Mouse (Mus musculus): ENCODE measurements around the gene Oaz1. TPM values are rescaled to one million over a fixed set of nuclear protein-coding genes. Genes with fewer than 3 reads are reported as not detected.

The Oaz1 gene
- polyA plus RNA-seq, 1 experiment from 2014 or later, result 1,425 TPM

DNA sequence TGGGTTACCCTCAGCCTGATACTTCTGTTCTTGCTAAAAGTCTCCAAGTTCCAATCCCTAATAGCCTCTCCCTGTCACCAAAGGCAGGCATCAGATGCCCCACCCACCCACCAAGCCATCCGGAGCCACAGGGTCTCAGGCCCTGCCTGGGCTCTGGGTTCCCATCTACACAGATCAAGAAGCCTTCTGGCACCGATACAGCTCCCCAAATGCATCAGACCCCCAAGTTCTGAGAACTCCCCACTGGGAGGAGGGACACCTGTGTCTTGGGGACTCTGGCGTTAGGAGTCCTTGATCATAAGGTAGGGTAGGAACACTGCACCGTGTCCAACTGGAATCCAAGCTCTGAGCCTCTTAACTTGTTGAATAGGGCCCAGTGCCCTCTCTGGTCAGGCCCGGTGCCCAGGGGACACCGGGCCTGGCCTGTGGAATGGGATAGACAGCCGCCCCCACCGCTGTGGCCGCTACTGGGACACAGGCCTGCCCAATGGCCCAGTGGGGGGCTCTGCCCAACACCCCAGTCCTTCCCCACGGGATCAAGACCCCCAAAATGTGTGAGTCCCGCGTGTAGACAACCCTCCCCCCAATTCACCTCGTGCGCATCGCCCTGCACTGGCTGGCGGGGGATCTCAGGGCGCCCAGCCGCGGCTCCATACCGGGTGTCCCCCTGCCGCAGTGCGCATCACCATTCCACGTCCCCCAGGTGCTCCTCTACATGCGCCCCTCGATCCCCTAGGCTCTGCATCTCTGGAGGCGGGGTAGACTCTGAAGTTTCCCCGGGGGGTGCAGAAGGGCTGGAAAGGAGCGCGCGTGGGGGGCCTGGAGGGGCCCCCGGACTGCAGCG is 16.9 kb downstream of the Oaz1 start:
- Histone ChIP-seq H3K4me3 (replicated peaks) (peak overlapping the region; percentile 48), H3K4me2 (replicated peaks) (peak overlapping the region; percentile 78), H3K4me1 (replicated peaks) (peaks cover 19% of the 10 kb centered on the region), H3K27ac (no peak overlapping the region), H3K36me3 (no peaks in the 10 kb centered on the region), H3K27me3 (peaks cover 53% of the 10 kb centered on the region), H3K9me3 (no peaks in the 10 kb centered on the region), H3K9ac (replicated peaks) (peak overlapping the region; percentile 74)
- 0 out of 2 replicates have a peak, but pooled peaks have one; percentile 28 for ATAC-seq
- WGBS, result 8% methylated on average over 32 of the region's 32 CpGs

DNA sequence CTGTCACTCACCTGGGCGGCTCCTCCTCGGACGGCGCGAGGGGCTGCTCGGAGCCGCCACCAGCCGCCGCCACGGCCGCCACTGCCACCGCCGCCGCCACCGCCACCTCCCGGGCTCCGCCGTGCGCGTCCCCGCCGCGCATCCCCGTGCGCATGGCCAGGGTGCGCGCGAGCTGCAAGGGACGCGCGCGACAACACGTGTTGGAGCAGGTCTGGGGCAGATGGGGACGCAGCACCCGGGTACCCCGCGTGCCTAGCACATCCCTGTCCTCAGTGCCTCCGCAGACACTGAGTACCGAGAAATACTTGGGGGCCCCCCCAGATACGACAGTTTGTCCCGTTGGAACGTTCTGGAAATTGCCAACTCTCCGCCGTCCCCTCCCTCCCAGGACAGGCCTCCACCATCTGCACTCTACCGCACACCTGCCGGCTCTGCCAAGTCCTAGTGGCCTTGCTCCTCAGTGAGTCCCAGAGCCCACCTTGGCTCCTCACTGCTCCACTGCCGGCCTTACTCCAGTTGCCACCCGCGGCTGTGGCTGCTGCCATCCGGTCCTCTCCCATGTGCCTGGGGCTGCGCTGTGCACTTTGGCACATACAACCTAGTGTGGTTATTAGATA is 17.6 kb downstream of the Oaz1 start, which contains the start of gene Lingo3:
Gene Lingo3 (minus strand): TSS at position 109 of the 617 bp plus-strand sequence.
- Histone ChIP-seq H3K4me1 (replicated peaks) (peaks cover 19% of the 10 kb centered on the region), H3K4me3 (replicated peaks) (peak within 1 kb of the TSS; percentile 48), H3K9ac (replicated peaks) (peak within 1 kb of the TSS; percentile 74), H3K9me3 (no peaks in the 10 kb centered on the region), H3K27ac (no peak within 1 kb of the TSS), H3K4me2 (replicated peaks) (peak within 1 kb of the TSS; percentile 78), H3K36me3 (no peaks in the 10 kb centered on the region), H3K27me3 (peaks cover 53% of the 10 kb centered on the region)
- 4% methylated on average over 47 of the region's 51 CpGs for WGBS
- peak; percentile 37; the same call in 1 of the 2 replicates for ATAC-seq

DNA sequence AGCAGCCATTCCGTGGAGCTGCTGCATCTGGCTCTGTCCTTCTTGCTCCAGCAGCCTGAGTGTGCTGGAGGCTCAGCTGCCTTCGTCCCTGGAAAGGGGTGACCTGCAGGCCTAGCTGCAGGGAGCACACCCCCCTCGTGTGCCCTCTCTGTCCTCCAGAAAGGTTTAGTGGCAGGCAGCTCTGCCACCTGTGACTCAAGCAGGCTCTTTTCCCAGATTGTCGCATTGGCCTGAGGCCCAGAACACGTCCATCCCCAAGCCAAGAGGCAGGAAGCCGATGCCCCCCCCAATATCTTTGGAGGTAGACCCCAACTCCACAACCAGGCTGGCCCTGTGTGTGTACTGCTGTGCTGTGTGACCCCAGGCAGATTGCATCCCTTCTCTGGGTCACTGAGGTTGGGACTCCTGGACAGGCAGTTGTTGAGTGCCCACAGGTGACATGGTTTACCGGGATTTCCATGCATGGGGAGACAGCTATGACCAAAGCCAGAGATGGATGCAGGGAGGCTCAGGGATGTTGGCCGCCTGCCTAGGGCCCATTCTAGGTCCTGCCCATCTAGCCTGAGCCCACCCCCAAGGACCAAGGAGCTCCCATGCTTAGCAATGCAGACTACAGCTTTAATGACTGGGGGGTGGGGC is 18.7 kb downstream of the Oaz1 start:
- H3K36me3 ChIP-seq, result peaks cover 3% of the 10 kb centered on the region; the same call in 1 of the 2 replicates
- peaks cover 53% of the 10 kb centered on the region for H3K27me3 ChIP-seq
- peaks cover 13% of the 10 kb centered on the region for H3K4me1 ChIP-seq (replicated peaks)
- no peak overlapping the region for H3K4me3 ChIP-seq (replicated peaks)
- H3K9ac ChIP-seq (replicated peaks), result peak overlapping the region; percentile 74; the same call in 1 of the 2 replicates
- no peak for ATAC-seq
- 66% methylated on average over 8 of the region's 8 CpGs for WGBS
- H3K27ac ChIP-seq, result no peak overlapping the region
- no peaks in the 10 kb centered on the region for H3K9me3 ChIP-seq
- no peak overlapping the region for H3K4me2 ChIP-seq (replicated peaks)

DNA sequence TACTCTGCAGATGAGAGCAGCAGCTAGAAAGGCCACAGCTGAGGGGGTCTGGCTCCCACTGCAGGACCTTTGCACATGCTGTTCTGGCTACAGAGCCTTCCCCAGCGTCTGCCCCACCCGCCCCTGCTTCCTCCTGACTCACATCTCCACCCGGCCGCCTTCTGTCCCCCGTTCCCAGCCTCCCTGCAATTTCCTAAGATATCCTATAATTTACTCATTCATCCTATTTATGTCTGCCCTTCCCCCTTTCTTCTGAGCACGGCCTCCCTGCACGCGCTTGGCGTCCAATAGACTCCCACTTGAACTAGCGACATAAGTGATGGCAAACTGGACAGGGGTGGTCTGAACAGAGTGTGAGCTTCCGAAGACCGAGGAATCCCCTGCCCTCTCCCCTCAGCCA is 19.3 kb downstream of the Oaz1 start:
- Histone ChIP-seq H3K4me1 (replicated peaks) (peaks cover 13% of the 10 kb centered on the region), H3K36me3 (peaks cover 8% of the 10 kb centered on the region; the same call in 1 of the 2 replicates), H3K27ac (no peak overlapping the region), H3K4me3 (replicated peaks) (no peak overlapping the region), H3K27me3 (peaks cover 53% of the 10 kb centered on the region), H3K9ac (replicated peaks) (no peak overlapping the region), H3K9me3 (no peaks in the 10 kb centered on the region), H3K4me2 (replicated peaks) (no peak overlapping the region)
- WGBS, result 82% methylated on average over 12 of the region's 12 CpGs
- no peak for ATAC-seq

DNA sequence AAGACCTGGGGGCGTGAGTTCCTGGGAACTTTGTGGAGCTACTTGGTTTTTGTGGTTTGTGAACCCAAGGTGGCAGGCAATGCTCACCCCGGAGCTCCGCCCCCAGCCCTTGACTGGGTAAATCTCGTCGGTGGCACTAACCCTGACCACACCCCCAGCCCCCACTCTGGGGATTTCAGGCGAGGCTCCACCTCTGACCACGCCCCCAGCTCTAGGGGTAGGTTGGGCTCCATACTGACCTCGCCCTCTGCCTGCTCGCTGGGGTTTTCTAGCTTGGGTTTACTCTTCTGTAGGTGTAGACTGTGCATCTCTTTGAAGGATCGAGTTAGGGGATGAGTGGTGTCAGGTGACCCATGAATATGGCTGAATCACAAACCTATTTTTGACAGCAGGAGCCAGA is 22.1 kb downstream of the Oaz1 start:
- Histone ChIP-seq H3K4me2 (replicated peaks) (no peak overlapping the region), H3K4me3 (replicated peaks) (no peak overlapping the region), H3K9ac (replicated peaks) (no peak overlapping the region), H3K9me3 (no peaks in the 10 kb centered on the region), H3K27ac (no peak overlapping the region), H3K27me3 (peaks cover 28% of the 10 kb centered on the region), H3K36me3 (peaks cover 34% of the 10 kb centered on the region), H3K4me1 (replicated peaks) (peaks cover 12% of the 10 kb centered on the region)
- ATAC-seq, result no peak
- WGBS, result 11% methylated on average over 10 of the region's 10 CpGs

DNA sequence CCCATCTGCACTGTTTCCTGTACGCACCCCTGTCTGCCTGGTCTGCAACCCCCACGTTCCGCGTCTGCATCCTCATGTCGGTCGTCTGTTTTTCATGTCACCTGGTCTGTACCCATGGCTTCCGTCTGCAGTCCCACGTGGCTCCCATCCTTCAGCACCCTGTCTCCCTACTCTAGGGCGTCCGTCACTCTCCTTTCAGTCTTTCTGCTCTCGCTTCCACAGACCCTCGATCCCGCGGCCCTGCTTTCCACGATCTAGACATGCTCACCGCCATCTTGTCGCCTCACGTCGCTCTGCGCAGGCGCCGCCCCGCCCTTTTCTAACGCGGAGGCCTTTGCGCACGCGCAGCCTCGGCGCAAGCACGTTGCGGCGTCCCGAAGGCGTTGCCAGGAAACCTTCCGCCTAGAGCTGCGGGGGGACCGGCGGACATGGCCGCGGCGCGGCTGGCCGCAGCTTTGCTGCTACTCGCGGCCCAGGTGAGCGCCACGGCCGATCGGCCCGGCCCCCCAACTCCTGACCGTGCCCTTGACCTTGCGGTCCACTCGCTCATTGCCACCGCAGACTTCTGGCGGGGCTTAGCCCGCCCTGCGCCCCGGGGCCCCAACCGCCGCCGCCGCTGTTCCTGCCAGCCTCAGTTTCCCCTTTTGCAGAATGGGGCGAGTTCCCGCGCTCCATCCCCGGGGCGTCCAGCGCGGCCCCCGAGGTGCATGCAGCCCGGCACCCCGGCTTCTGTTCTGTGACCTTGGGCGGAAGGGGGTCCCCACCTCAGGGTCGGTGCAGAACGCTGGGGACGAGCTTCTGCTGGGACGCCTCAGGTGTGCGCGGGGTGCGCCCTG is 28.7 kb downstream of the Oaz1 start, which contains the start of the genes Lsm7 and Sppl2b:
Gene Lsm7 (minus strand): TSS at position 297 of the 836 bp plus-strand sequence.
Gene Sppl2b (plus strand): TSS at position 363 of the 836 bp plus-strand sequence.
- Histone ChIP-seq H3K4me2 (replicated peaks) (peak within 1 kb of the TSS; percentile 100), H3K9ac (replicated peaks) (peak within 1 kb of the TSS; percentile 95), H3K9me3 (no peaks in the 10 kb centered on the region), H3K27ac (peak within 1 kb of the TSS; percentile 67), H3K27me3 (no peaks in the 10 kb centered on the region), H3K4me1 (replicated peaks) (peaks cover 42% of the 10 kb centered on the region), H3K4me3 (replicated peaks) (peak within 1 kb of the TSS; percentile 93), H3K36me3 (peaks cover 33% of the 10 kb centered on the region)
- WGBS, result under 1% methylated on average over 77 of the region's 81 CpGs
- ATAC-seq, result peak; percentile 83

DNA sequence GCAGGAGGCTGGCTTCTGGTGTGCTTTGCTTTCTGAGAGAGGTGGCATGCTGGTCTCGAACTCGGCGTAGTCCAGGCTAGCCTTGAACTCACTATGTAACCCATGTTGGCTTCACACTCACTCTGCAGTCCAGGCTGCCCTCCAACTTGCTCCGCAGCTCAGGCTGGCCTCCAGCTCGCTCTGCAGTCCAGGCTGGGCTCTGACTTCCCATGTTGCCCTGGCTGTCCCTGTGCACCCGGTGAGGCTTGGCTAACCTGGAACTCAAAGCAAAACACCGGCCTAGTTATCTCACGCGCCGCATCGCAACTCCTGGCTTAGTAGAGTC is 29.3 kb downstream of the Oaz1 start:
- ATAC-seq, result peak; percentile 5; the same call in 1 of the 2 replicates
- peaks cover 42% of the 10 kb centered on the region for H3K4me1 ChIP-seq (replicated peaks)
- peak overlapping the region; percentile 100 for H3K4me2 ChIP-seq (replicated peaks)
- H3K4me3 ChIP-seq (replicated peaks), result peak overlapping the region; percentile 93
- 18% methylated on average over 11 of the region's 11 CpGs for WGBS
- H3K27me3 ChIP-seq, result no peaks in the 10 kb centered on the region
- H3K36me3 ChIP-seq, result peaks cover 27% of the 10 kb centered on the region
- H3K9ac ChIP-seq (replicated peaks), result peak overlapping the region; percentile 95
- H3K9me3 ChIP-seq, result no peaks in the 10 kb centered on the region
- H3K27ac ChIP-seq, result no peak overlapping the region

DNA sequence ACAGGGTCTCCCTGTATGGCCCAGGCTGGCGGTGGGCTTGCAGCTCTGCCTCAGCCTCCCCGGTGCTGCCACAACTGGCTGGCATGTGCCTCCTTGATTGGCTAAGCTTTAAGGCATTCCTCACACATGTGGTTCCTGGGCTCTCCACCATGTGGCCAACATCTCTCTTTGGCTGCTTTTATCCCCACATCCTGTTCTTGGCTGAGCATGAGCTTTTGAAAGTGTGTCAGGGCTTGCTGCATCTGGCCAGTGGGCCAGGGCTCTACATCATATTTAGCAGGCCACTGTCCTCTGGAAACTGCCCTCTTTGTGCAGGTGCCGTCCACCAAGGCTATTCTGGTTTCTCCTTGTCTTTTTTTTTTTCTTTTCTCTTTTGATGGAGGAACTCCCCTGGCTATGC is 29.8 kb downstream of the Oaz1 start:
- WGBS, result 78% methylated on average over 3 of the region's 3 CpGs
- peak overlapping the region; percentile 95 for H3K9ac ChIP-seq (replicated peaks)
- peak overlapping the region; percentile 100 for H3K4me2 ChIP-seq (replicated peaks)

DNA sequence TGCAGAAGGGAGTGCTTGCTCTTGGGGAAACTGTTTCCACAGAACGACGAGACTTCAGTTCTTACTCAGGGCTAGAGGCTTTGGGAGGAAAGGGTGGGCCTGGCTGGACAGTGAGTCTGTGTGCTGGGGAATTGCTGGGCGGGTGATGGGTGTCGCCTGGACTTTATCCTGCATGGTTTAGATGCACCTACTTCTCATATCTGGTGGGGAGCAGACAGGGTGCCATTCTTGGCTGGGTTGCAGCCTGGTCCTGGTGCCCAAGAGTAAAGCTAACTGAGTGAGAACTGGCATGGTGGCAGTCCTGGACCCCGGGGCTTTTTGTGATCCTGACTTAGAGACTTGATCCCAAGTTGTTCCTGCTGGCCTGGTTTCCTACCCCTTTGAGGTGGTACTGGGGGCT is 30.5 kb downstream of the Oaz1 start:
- Histone ChIP-seq H3K9ac (replicated peaks) (peak overlapping the region; percentile 59; the same call in 1 of the 2 replicates), H3K9me3 (no peaks in the 10 kb centered on the region), H3K4me3 (replicated peaks) (no peak overlapping the region), H3K4me1 (replicated peaks) (peaks cover 42% of the 10 kb centered on the region), H3K4me2 (replicated peaks) (peak overlapping the region; percentile 100; the same call in 1 of the 2 replicates), H3K27ac (no peak overlapping the region), H3K36me3 (peaks cover 24% of the 10 kb centered on the region), H3K27me3 (no peaks in the 10 kb centered on the region)
- ATAC-seq, result no peak
- 88% methylated on average over 5 of the region's 5 CpGs for WGBS

More for the DNA sequence above, 29.8 kb downstream of the Oaz1 start:
- Histone ChIP-seq H3K36me3 (peaks cover 24% of the 10 kb centered on the region), H3K4me1 (replicated peaks) (peaks cover 42% of the 10 kb centered on the region), H3K4me3 (replicated peaks) (peak overlapping the region; percentile 93), H3K9me3 (no peaks in the 10 kb centered on the region), H3K27me3 (no peaks in the 10 kb centered on the region), H3K27ac (no peak overlapping the region)
- no peak for ATAC-seq

DNA sequence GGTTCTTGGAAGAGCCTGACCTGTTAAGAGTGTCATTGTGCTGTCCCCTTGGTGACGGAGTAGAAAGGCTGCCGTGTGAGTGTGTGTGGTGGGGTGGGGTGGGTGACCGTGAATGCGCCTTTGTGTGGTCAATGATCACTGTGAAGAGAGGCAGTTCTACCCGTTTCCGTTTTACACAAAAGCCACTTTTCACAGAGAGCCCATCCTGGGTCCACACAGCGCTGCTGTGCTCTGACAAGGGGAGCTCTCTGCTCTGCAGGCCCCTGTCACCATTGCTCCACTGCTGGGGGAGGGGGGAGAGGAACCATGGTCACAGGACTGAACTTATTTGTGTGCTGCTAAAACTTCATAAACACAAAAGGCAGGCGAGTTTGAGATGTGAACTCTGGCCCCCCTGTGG is 30.9 kb downstream of the Oaz1 start:
- Histone ChIP-seq H3K36me3 (peaks cover 24% of the 10 kb centered on the region), H3K9ac (replicated peaks) (peak overlapping the region; percentile 59; the same call in 1 of the 2 replicates), H3K27ac (no peak overlapping the region), H3K9me3 (no peaks in the 10 kb centered on the region), H3K4me3 (replicated peaks) (no peak overlapping the region), H3K4me1 (replicated peaks) (peaks cover 42% of the 10 kb centered on the region), H3K4me2 (replicated peaks) (peak overlapping the region; percentile 100; the same call in 1 of the 2 replicates), H3K27me3 (no peaks in the 10 kb centered on the region)
- ATAC-seq, result no peak
- WGBS, result 48% methylated on average over 8 of the region's 8 CpGs

DNA sequence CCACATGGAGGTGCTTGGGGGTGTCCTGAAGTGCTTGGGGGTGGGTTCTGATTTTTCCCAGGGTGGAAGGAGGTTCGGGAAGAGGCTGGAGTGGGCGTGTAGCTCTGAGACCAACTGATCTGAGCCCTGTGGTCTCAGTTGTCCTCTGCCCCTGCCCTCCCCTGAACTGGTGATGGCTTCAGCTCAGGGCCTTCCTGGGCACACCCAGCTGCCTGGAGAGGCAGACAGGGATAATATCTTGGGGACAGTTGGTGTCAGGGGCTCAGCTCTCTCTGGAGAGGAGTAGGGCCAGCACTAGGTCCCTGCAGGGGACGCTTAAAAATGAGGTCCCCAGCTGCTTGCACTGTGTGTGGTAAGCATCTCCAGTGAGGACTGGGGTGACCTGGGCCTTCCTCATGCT is 31.4 kb downstream of the Oaz1 start:
- ATAC-seq, result no peak
- Histone ChIP-seq H3K9me3 (no peaks in the 10 kb centered on the region), H3K36me3 (peaks cover 25% of the 10 kb centered on the region), H3K27ac (no peak overlapping the region), H3K4me2 (replicated peaks) (0 out of 2 replicates have a peak overlapping the region, but pooled peaks have one; percentile 100), H3K4me3 (replicated peaks) (no peak overlapping the region), H3K27me3 (no peaks in the 10 kb centered on the region), H3K9ac (replicated peaks) (peak overlapping the region; percentile 23; the same call in 1 of the 2 replicates), H3K4me1 (replicated peaks) (peaks cover 42% of the 10 kb centered on the region)
- WGBS, result 67% methylated on average over 3 of the region's 3 CpGs

Data from midbrain, embryonic 13.5 days (tissue).